Mouse (Mus musculus): ENCODE results near the gene Ubash3a. TPM values are rescaled to one million over a fixed set of nuclear protein-coding genes. Genes with fewer than 3 reads are reported as not detected.
"Not testable (repeated sequence)": the region's sequence is repeated elsewhere in the genome, so short reads cannot be mapped to it uniquely, and the experiment has no call there.

Gene Ubash3a
- polyA plus RNA-seq, 2 experiments = 0.30 to 0.51 TPM

- H3K4me3 ChIP-seq (replicated peaks; ENCODE audit: low read length) = no peak overlapping the region
These were observed 59.9 kb downstream of the Ubash3a start for GRCm38 (mm10) chr17:31267603-31268002.

DNA sequence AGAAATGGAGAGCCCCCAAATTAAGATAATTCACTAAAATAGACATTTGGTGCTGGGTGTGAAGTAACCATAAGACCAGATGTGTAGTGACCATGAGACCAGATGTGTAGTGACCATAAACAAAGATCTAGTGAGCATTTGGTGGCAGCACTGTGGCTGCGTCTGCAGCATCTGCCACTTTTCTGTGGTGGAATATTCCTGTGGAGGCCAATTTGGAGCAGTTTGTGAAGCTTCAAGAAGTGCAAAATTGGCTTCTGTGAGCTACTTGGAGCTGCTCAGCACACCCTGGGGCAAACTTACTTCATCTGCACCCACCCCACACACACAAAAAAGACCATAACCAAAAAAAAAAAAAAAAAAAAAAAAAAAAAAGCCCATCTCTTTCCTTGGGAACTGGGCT is 60.3 kb downstream of the Ubash3a start:
- Histone ChIP-seq H3K27ac (replicated peaks; ENCODE audit: low read depth, low read length) (no peak overlapping the region), H3K4me1 (ENCODE audit: control insufficient read depth, insufficient read depth, low read length) (no peaks in the 10 kb centered on the region), H3K27me3 (ENCODE audit: control insufficient read depth, insufficient read depth, low read length) (no peaks in the 10 kb centered on the region), H3K9ac (ENCODE audit: low read depth, low read length, severe bottlenecking) (no peak overlapping the region), H3K36me3 (ENCODE audit: control insufficient read depth, insufficient read depth, low read length) (no peaks in the 10 kb centered on the region), H3K9me3 (ENCODE audit: control insufficient read depth, low read length) (no peaks in the 10 kb centered on the region), H3K4me2 (replicated peaks; ENCODE audit: low read depth, low read length, severe bottlenecking) (no peak overlapping the region), H3K4me3 (replicated peaks; ENCODE audit: low read length) (no peak overlapping the region)
- 70% methylated on average over 1 of the region's 1 CpGs for WGBS
- no peak for ATAC-seq (ENCODE audit: low FRiP score, low read depth)
- DNase-seq (ENCODE audit: low spot score) = no peak
- TF ChIP-seq POLR2A (IDR thresholded peaks at IDR 0.05; ENCODE audit: borderline replicate concordance, extremely low read depth, insufficient read depth, insufficient read length) = no peak

More at GRCm38 (mm10) chr17:31267603-31268002, 59.9 kb downstream of the Ubash3a start:
- DNase-seq (ENCODE audit: low spot score) (no peak), ATAC-seq (ENCODE audit: low FRiP score, low read depth) (no peak)
- no peaks in the 10 kb centered on the region for H3K9me3 ChIP-seq (ENCODE audit: control insufficient read depth, low read length)
- no peaks in the 10 kb centered on the region for H3K27me3 ChIP-seq (ENCODE audit: control insufficient read depth, insufficient read depth, low read length)
- H3K4me2 ChIP-seq (replicated peaks; ENCODE audit: low read depth, low read length, severe bottlenecking) = no peak overlapping the region
- H3K36me3 ChIP-seq (ENCODE audit: control insufficient read depth, insufficient read depth, low read length) = no peaks in the 10 kb centered on the region
- 75% methylated on average over 6 of the region's 6 CpGs for WGBS
- no peaks in the 10 kb centered on the region for H3K4me1 ChIP-seq (ENCODE audit: control insufficient read depth, insufficient read depth, low read length)
- no peak overlapping the region for H3K9ac ChIP-seq (ENCODE audit: low read depth, low read length, severe bottlenecking)
- H3K27ac ChIP-seq (replicated peaks; ENCODE audit: low read depth, low read length) = no peak overlapping the region
- TF ChIP-seq POLR2A (IDR thresholded peaks at IDR 0.05; ENCODE audit: borderline replicate concordance, extremely low read depth, insufficient read depth, insufficient read length) = no peak

GRCm38 (mm10) chr17:31269761-31270160 is 62.1 kb downstream of the Ubash3a start:
- no peaks in the 10 kb centered on the region for H3K4me1 ChIP-seq (ENCODE audit: control insufficient read depth, insufficient read depth, low read length)
- H3K27me3 ChIP-seq (ENCODE audit: control insufficient read depth, insufficient read depth, low read length) = no peaks in the 10 kb centered on the region
- no peak overlapping the region for H3K9ac ChIP-seq (ENCODE audit: low read depth, low read length, severe bottlenecking)
- no peaks in the 10 kb centered on the region for H3K9me3 ChIP-seq (ENCODE audit: control insufficient read depth, low read length)
- no peak overlapping the region for H3K4me2 ChIP-seq (replicated peaks; ENCODE audit: low read depth, low read length, severe bottlenecking)
- no peak overlapping the region for H3K4me3 ChIP-seq (replicated peaks; ENCODE audit: low read length)
- H3K27ac ChIP-seq (replicated peaks; ENCODE audit: low read depth, low read length) = no peak overlapping the region
- DNase-seq (ENCODE audit: low spot score) (no peak), ATAC-seq (ENCODE audit: low FRiP score, low read depth) (no peak)
- 89% methylated on average over 2 of the region's 2 CpGs for WGBS
- no peaks in the 10 kb centered on the region for H3K36me3 ChIP-seq (ENCODE audit: control insufficient read depth, insufficient read depth, low read length)
- TF ChIP-seq POLR2A (IDR thresholded peaks at IDR 0.05; ENCODE audit: borderline replicate concordance, extremely low read depth, insufficient read depth, insufficient read length) = no peak

DNA sequence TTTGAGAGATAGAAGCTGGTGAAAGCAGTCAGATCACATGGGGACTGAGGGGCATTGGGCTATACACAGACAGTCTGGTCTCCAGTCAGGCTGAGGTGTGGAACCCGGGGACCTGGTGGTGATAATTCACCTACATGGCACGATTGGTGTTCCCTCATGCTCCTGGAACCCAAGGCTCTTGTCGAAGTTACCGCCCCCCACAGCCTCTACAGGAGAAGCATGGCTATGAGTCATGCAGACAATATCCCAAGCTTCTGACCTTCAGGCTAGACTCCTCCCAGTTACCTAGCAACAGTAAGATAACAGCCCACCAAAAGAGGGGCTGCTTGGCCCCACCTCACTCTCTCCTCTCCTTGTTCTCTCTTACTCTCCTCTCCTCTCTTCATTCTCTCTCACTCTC is 62.6 kb downstream of the Ubash3a start:
- H3K36me3 ChIP-seq (ENCODE audit: control insufficient read depth, insufficient read depth, low read length) = no peaks in the 10 kb centered on the region
- H3K4me3 ChIP-seq (replicated peaks; ENCODE audit: low read length) = no peak overlapping the region
- H3K9ac ChIP-seq (ENCODE audit: low read depth, low read length, severe bottlenecking) = no peak overlapping the region
- H3K27ac ChIP-seq (replicated peaks; ENCODE audit: low read depth, low read length) = no peak overlapping the region
- ATAC-seq (ENCODE audit: low FRiP score, low read depth) (no peak), DNase-seq (ENCODE audit: low spot score) (no peak)
- no peaks in the 10 kb centered on the region for H3K27me3 ChIP-seq (ENCODE audit: control insufficient read depth, insufficient read depth, low read length)
- no peak for TF ChIP-seq POLR2A (IDR thresholded peaks at IDR 0.05; ENCODE audit: borderline replicate concordance, extremely low read depth, insufficient read depth, insufficient read length)
- no peak overlapping the region for H3K4me2 ChIP-seq (replicated peaks; ENCODE audit: low read depth, low read length, severe bottlenecking)
- WGBS = 90% methylated on average over 4 of the region's 4 CpGs
- no peaks in the 10 kb centered on the region for H3K9me3 ChIP-seq (ENCODE audit: control insufficient read depth, low read length)
- no peaks in the 10 kb centered on the region for H3K4me1 ChIP-seq (ENCODE audit: control insufficient read depth, insufficient read depth, low read length)

DNA sequence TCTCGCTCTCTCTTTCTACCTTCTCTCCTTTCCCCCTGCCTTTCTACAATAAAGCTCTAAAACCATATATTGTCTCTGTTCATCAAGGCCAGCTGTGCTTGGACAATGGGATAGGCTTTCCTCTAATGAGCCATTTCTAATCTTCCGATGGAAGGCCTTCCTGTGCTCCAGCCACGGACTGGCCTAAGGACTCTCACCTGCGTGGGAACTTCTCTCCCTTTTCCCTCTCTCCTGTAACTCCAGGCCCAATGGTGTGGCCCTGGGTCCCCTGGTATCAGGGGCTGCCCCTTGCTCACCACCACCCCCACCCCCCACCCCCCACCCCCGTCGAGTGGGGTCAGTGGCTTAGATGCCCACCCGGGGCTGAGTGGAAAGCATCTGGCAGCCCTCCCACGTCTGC is 63.1 kb downstream of the Ubash3a start:
- H3K4me1 ChIP-seq (ENCODE audit: control insufficient read depth, insufficient read depth, low read length); H3K9me3 ChIP-seq (ENCODE audit: control insufficient read depth, low read length); H3K27ac ChIP-seq (replicated peaks; ENCODE audit: low read depth, low read length); H3K27me3 ChIP-seq (ENCODE audit: control insufficient read depth, insufficient read depth, low read length); DNase-seq (ENCODE audit: low spot score); H3K4me3 ChIP-seq (replicated peaks; ENCODE audit: low read length); ATAC-seq (ENCODE audit: low FRiP score, low read depth); H3K9ac ChIP-seq (ENCODE audit: low read depth, low read length, severe bottlenecking); H3K36me3 ChIP-seq (ENCODE audit: control insufficient read depth, insufficient read depth, low read length); H3K4me2 ChIP-seq (replicated peaks; ENCODE audit: low read depth, low read length, severe bottlenecking): not testable (repeated sequence)
- 84% methylated on average over 8 of the region's 8 CpGs for WGBS
